Mouse (Mus musculus): Measurements from ENCODE around the gene Zbtb24.

DNA sequence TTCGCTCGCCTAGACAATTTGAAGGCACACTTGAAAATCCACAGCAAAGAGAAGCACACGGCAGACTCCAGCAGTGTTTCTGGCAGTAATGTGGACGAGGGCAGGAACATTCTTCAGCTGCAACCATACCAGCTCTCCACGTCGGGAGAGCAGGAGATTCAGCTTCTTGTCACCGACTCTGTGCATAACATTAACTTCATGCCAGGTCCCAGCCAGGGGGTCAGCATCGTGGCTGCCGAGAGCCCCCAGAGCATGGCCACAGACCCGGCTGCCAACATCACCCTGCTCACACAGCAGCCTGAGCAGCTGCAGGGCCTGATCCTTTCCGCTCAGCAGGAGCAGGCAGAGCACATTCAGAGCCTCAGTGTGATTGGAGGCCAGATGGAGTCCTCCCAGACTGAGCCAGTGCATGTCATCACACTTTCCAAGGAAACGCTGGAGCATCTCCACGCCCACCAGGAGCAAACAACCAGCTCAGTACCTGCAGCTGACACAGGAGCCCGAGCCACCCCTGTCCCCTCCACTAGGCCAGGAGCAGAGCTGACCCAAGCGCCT is 14.3 kb downstream of the Zbtb24 start:
- no peak for TF ChIP-seq CTCF (conservative IDR thresholded peaks at IDR 0.05; ENCODE audit: insufficient read depth, insufficient read length, low read depth, low read length)
- TF ChIP-seq POLR2A (IDR thresholded peaks at IDR 0.05; ENCODE audit: low read depth, low read length): no peak

Data from kidney, adult 2 months (tissue).